Mouse (Mus musculus) heart, embryonic 16.5 days (tissue): Measurements from ENCODE around the gene Rsbn1. TPM values are rescaled to one million over a fixed set of nuclear protein-coding genes. Genes with fewer than 3 reads are reported as not detected.

Source experiments
- ATAC-seq: fragments of 200-750 bp; cut with Nextera tagmentation; replicated peaks from 2 replicates; pipeline ENCODE4 v1.8.0; 2017; ENCODE audit warnings: moderate number of reproducible peaks; ENCODE audit not compliant: insufficient read depth, low FRiP score; ENCODE audit errors: extremely low read depth
- H3K27ac ChIP-seq: fragments of 300-500 bp; sonication (generic); 2 replicates; pipeline ENCODE4 v1.5.1; 2014; ENCODE audit warnings: mild to moderate bottlenecking, low read length, control low read depth, moderate library complexity
- H3K27me3 ChIP-seq: fragments of 300-500 bp; sonication (generic); 2 replicates; pipeline ENCODE4 v1.6.1; 2014; ENCODE audit warnings: low read length, mixed read lengths; ENCODE audit not compliant: control insufficient read depth, insufficient read depth
- H3K36me3 ChIP-seq: fragments of 300-500 bp; sonication (generic); 2 replicates; pipeline ENCODE4 v1.6.1; 2014; ENCODE audit not compliant: control insufficient read depth, insufficient read depth
- H3K4me1 ChIP-seq: fragments of 300-500 bp; sonication (generic); 2 replicates; pipeline ENCODE4 v1.6.1; 2014; ENCODE audit warnings: low read length, mixed read lengths; ENCODE audit not compliant: control insufficient read depth, insufficient read depth
- H3K4me2 ChIP-seq: fragments of 300-500 bp; sonication (generic); 2 replicates; pipeline ENCODE4 v1.6.1; 2014; ENCODE audit warnings: low read depth, mild to moderate bottlenecking, control low read depth, low read length
- H3K4me3 ChIP-seq: fragments of 300-500 bp; sonication (generic); 2 replicates; pipeline ENCODE4 v1.5.1; 2014; ENCODE audit warnings: mild to moderate bottlenecking, control low read depth, low read length
- H3K9ac ChIP-seq: fragments of 300-500 bp; sonication (generic); 2 replicates; pipeline ENCODE4 v1.6.1; 2014; ENCODE audit warnings: low read length, control low read depth
- H3K9me3 ChIP-seq: fragments of 300-500 bp; sonication (generic); replicated peaks from 2 replicates; pipeline ENCODE4 v1.6.1; 2016; ENCODE audit warnings: low read length; ENCODE audit not compliant: control insufficient read depth
- WGBS: fragments of 180-500 bp; shearing (Covaris S2); extraction: QIAGEN DNeasy Blood & Tissue Kit; methylation state at CpG from one replicate; pipeline ENCODE4 v1.1.7; 2014; 5-methylcytosine and 5-hydroxymethylcytosine counted together
- polyA plus RNA-seq: library from polyadenylated mRNA; unstranded; fragments of >200 nt; fragmentation: Nextera tagmentation; extraction: Ambion mirVana; gene quantifications from 2 replicates; pipeline ENCODE4 v1.2.1, GENCODE M21; 2015

Gene Rsbn1
- polyA plus RNA-seq, 1 experiment from 2014 or later: 5.8 TPM

GRCm38 (mm10) chr3:103920094-103920493 lies 6.2 kb downstream of the Rsbn1 start:
- Histone ChIP-seq H3K27ac (no peak overlapping the region), H3K9ac (no peak overlapping the region), H3K9me3 (no peaks in the 10 kb centered on the region), H3K4me1 (peaks cover 16% of the 10 kb centered on the region), H3K27me3 (no peaks in the 10 kb centered on the region), H3K4me3 (no peak overlapping the region), H3K4me2 (no peak overlapping the region), H3K36me3 (peaks cover 2% of the 10 kb centered on the region; the same call in 1 of the 2 replicates)
- no peak for ATAC-seq
- WGBS: 95% methylated on average over 1 of the region's 1 CpGs

GRCm38 (mm10) chr3:103925302-103925701 lies 11.4 kb downstream of the Rsbn1 start:
- Histone ChIP-seq H3K9me3 (no peaks in the 10 kb centered on the region), H3K4me2 (no peak overlapping the region), H3K27ac (no peak overlapping the region), H3K4me1 (peaks cover 5% of the 10 kb centered on the region; the same call in 1 of the 2 replicates), H3K4me3 (no peak overlapping the region), H3K9ac (no peak overlapping the region), H3K27me3 (no peaks in the 10 kb centered on the region), H3K36me3 (peaks cover 4% of the 10 kb centered on the region; the same call in 1 of the 2 replicates)
- ATAC-seq: no peak
- 69% methylated on average over 3 of the region's 3 CpGs for WGBS

GRCm38 (mm10) chr3:103927511-103927910 lies 13.6 kb downstream of the Rsbn1 start:
- Histone ChIP-seq H3K4me3 (no peak overlapping the region), H3K27me3 (no peaks in the 10 kb centered on the region), H3K4me1 (peaks cover 5% of the 10 kb centered on the region; the same call in 1 of the 2 replicates), H3K9ac (no peak overlapping the region), H3K4me2 (0 out of 2 replicates have a peak overlapping the region, but pooled peaks have one; percentile 0), H3K36me3 (peaks cover 6% of the 10 kb centered on the region), H3K9me3 (no peaks in the 10 kb centered on the region), H3K27ac (no peak overlapping the region)
- ATAC-seq: no peak
- 61% methylated on average over 6 of the region's 6 CpGs for WGBS

GRCm38 (mm10) chr3:103944794-103945562 lies 31.1 kb downstream of the Rsbn1 start:
- 0 out of 2 replicates have a peak, but pooled peaks cover 2% of the 10 kb centered on the region for H3K36me3 ChIP-seq
- no peak for ATAC-seq
- 83% methylated on average over 1 of the region's 1 CpGs for WGBS
- no peaks in the 10 kb centered on the region for H3K27me3 ChIP-seq
- H3K4me2 ChIP-seq: no peak overlapping the region
- H3K4me1 ChIP-seq: no peaks in the 10 kb centered on the region
- no peak overlapping the region for H3K27ac ChIP-seq
- H3K4me3 ChIP-seq: no peak overlapping the region
- no peak overlapping the region for H3K9ac ChIP-seq
- no peaks in the 10 kb centered on the region; the same call in 1 of the 2 replicates for H3K9me3 ChIP-seq

- H3K27ac ChIP-seq: no peak overlapping the region
- H3K4me3 ChIP-seq: no peak overlapping the region
- no peaks in the 10 kb centered on the region; the same call in 1 of the 2 replicates for H3K9me3 ChIP-seq
- 84% methylated on average over 7 of the region's 7 CpGs for WGBS
- H3K36me3 ChIP-seq: no peaks in the 10 kb centered on the region
- no peak overlapping the region for H3K4me2 ChIP-seq
- H3K9ac ChIP-seq: no peak overlapping the region
- no peaks in the 10 kb centered on the region for H3K27me3 ChIP-seq
- no peaks in the 10 kb centered on the region for H3K4me1 ChIP-seq
- ATAC-seq: no peak
Measured at GRCm38 (mm10) chr3:103948666-103949065, 34.7 kb downstream of the Rsbn1 start.

GRCm38 (mm10) chr3:103960622-103961021 lies 46.7 kb downstream of the Rsbn1 start:
- no peak overlapping the region for H3K4me3 ChIP-seq
- no peaks in the 10 kb centered on the region for H3K9me3 ChIP-seq
- H3K4me2 ChIP-seq: no peak overlapping the region
- no peaks in the 10 kb centered on the region for H3K4me1 ChIP-seq
- H3K36me3 ChIP-seq: peaks cover 11% of the 10 kb centered on the region
- H3K27me3 ChIP-seq: no peaks in the 10 kb centered on the region
- 83% methylated on average over 3 of the region's 3 CpGs for WGBS
- ATAC-seq: no peak
- no peak overlapping the region for H3K27ac ChIP-seq
- H3K9ac ChIP-seq: no peak overlapping the region

GRCm38 (mm10) chr3:103967231-103967630 lies 53.3 kb downstream of the Rsbn1 start:
- Histone ChIP-seq H3K4me2 (peak overlapping the region; percentile 78), H3K36me3 (peaks cover 9% of the 10 kb centered on the region), H3K27ac (peak overlapping the region; percentile 93), H3K4me3 (peak overlapping the region; percentile 97), H3K4me1 (peaks cover 8% of the 10 kb centered on the region; the same call in 1 of the 2 replicates), H3K9me3 (no peaks in the 10 kb centered on the region), H3K9ac (peak overlapping the region; percentile 83), H3K27me3 (no peaks in the 10 kb centered on the region)
- no peak for ATAC-seq
- 19% methylated on average over 2 of the region's 2 CpGs for WGBS

GRCm38 (mm10) chr3:103967861-103968691 lies 54.2 kb downstream of the Rsbn1 start, which contains the start of gene Phtf1:
Gene Phtf1, plus strand, starts transcription at chr3:103968110.
- Histone ChIP-seq H3K4me1 (peaks cover 8% of the 10 kb centered on the region; the same call in 1 of the 2 replicates), H3K4me2 (peak within 1 kb of the TSS; percentile 78), H3K9me3 (no peaks in the 10 kb centered on the region), H3K36me3 (peaks cover 10% of the 10 kb centered on the region), H3K9ac (peak within 1 kb of the TSS; percentile 83), H3K27ac (peak within 1 kb of the TSS; percentile 93), H3K27me3 (no peaks in the 10 kb centered on the region), H3K4me3 (peak within 1 kb of the TSS; percentile 97)
- peak; percentile 95 for ATAC-seq
- under 1% methylated on average over 70 of the region's 70 CpGs for WGBS
